Mouse (Mus musculus) ovary, postnatal 14 days (tissue): ENCODE measurements around the gene Smo.
"Not testable (repeated sequence)": the region's sequence is repeated elsewhere in the genome, so short reads cannot be mapped to it uniquely, and the experiment has no call there.

Experiments used
- DNase-seq: peaks from one replicate; pipeline ENCODE4 v3.0.0; 2022; ENCODE audit warnings: low spot score

Smo gene

GRCm38 (mm10) chr6:29728035-29728434, 7.3 kb upstream of the Smo start:
- DNase-seq = no peak

DNA sequence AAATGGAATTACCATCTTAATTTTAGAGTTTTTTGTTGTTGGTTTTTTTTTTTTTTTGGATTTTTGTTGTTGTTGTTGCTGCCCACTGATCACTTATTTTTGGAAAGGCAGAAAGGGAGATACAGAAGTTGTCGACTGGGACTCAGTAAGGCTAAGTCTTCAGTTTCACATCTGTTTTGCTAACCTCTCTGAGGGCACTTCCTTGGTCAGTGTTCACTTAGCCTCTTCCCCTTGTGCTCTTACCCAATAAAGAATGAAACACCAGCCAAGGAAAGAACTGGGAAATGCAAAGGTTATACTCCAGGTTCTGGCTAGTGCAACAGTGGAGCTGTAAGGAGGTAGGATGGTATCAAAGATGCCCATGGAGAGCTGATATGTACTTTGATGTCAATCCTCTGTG, 5.8 kb upstream of the Smo start:
- no peak for DNase-seq

GRCm38 (mm10) chr6:29735689-29736451, 567 bp downstream of the Smo start:
- DNase-seq = peak; percentile 44

- no peak for DNase-seq
Observed at GRCm38 (mm10) chr6:29736610-29737458, 1.5 kb downstream of the Smo start.

GRCm38 (mm10) chr6:29751466-29752152, 16.3 kb downstream of the Smo start:
- no peak for DNase-seq

DNA sequence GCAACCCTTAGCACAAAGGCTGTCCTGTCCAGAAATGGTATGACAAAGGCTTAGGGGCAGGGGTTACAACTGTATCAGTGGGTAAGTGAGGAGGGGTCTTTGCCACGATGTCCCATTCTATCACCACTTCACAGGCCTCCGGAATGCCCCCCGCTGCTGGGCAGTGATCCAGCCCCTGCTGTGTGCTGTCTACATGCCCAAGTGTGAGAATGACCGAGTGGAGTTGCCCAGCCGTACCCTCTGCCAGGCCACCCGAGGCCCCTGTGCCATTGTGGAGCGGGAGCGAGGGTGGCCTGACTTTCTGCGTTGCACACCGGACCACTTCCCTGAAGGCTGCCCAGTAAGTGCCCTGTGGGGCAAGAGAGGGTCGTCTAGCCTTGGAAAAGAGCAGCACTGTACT, 18.0 kb downstream of the Smo start:
- DNase-seq = no peak

- DNase-seq = no peak
Observed at GRCm38 (mm10) chr6:29756001-29756400, 20.7 kb downstream of the Smo start.

GRCm38 (mm10) chr6:29756476-29756875, 21.2 kb downstream of the Smo start:
- DNase-seq = no peak

DNA sequence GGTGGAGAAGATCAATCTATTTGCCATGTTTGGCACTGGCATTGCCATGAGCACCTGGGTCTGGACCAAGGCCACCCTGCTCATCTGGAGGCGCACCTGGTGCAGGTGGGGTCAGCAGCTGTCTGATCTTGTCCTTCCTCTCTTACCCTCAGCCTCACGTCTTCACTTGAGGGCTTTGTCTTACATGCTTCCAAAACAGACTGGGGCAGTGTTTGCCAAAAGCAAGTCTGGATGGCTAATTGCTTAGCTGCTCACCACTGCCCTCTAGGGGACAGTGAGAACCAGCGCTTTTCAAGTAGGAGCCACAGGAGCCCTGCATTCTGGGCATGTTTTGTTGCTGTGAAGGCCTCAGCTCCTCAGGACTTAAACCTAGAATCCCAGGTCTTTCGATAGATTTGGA, 23.1 kb downstream of the Smo start:
- DNase-seq = peak; percentile 65

GRCm38 (mm10) chr6:29759012-29759679, 23.8 kb downstream of the Smo start:
- DNase-seq = no peak

GRCm38 (mm10) chr6:29760397-29760796, 25.1 kb downstream of the Smo start:
- not testable (repeated sequence) for DNase-seq

- no peak for DNase-seq
Observed at GRCm38 (mm10) chr6:29761282-29761681, 26.0 kb downstream of the Smo start.

DNA sequence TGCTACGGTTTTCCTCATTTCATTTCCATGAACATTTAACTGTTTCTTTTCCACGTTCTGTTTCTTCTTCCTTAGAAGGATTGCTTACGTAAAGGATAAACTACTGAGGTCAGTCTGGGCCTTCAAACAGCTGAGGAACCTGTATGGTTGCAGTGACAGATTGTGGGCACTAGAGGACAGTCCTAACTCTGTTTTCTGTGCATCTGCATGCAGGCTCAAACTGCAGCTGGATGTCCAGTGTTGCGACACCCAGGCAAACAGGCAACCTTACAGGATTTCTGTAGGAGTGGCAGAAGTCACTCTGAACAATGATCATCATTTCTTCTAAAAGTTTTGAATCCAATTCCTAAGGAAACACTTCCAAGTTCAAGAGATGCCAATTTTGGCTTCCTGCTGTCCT, 27.2 kb downstream of the Smo start:
- DNase-seq = no peak

DNA sequence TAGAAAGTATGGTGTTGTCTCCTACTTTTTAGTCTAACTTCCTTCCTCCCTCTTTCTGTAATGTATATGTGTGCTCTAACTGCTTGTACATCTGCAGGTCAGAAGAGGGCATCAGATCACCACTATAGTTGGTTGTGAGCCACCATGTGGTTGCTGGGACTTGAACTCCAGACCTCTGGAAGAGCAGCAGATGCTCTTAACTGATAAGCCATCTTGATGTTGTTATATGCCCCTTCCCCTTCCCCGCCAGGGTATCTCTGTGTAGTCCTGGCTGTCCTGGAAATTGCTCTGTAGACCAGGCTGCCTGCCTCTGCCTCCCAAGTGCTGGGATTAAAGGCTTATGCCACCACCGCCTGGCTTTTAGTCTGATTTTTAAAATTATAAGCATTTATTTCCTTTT, 31.6 kb downstream of the Smo start:
- DNase-seq = no peak

GRCm38 (mm10) chr6:29767813-29768660, 32.7 kb downstream of the Smo start, which contains the start of gene Ahcyl2:
Ahcyl2 (plus strand) TSS chr6:29768011.
- peak; percentile 84 for DNase-seq

GRCm38 (mm10) chr6:29768791-29769441, 33.6 kb downstream of the Smo start:
- DNase-seq = no peak

DNA sequence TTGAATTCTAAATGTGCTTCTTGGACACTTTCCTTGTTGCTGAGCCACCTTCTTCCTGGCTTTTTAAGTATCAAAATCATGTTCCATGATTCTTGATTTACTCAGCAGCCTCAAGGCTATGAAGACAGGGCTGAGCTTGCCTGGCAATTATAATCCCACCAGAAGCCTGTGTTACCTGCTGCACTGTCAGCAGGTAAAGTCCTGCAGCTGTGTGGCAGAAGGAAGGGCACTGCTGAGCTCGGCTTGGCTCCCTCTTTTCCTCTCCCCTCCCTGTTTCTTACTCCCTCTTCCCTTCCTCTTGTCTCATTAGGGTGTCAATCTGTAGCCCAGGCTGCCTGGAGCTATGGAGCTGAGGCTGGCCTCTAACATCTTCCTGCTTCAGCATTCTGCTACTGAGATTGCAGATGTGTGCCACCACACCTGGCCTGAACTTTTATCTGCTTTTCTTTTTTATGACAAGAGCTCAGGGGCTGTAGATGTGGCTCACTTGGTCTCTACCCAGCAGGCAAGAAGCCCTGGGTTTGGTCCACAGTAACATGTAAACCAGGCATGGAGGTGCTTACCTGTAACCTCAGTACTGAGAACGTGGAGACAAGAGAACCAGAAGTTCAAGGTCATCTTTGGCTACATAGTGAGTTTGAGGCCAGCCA, 35.5 kb downstream of the Smo start:
- no peak for DNase-seq

DNA sequence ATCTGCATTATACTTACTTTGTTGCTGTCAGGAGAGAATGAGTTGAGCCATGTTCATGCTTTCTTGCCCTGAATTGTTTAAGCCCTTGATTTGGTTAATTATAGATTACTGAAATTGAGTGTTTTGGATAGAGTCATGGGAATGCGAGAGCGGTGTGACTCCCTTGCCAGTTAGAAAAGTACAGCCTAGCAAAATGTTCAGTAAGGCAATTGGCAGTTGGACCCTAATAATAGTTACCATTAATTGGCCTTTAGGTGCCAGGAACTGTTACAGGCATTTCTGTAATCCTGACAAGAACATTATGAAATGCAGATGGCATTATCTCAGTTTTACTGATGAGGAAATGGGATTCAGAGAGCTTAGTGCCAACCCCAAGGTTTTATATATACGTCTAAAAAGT, 36.9 kb downstream of the Smo start:
- DNase-seq = no peak

GRCm38 (mm10) chr6:29774161-29774560, 38.9 kb downstream of the Smo start:
- no peak for DNase-seq

GRCm38 (mm10) chr6:29775609-29776008, 40.3 kb downstream of the Smo start:
- no peak for DNase-seq
